Mouse (Mus musculus) adrenal gland, postnatal 36 days (tissue): ENCODE measurements at regions not wholly inside any gene's neighbourhood (a gene's known extent, or its start where the extent isn't known, plus 50 kb on each side); places are given as distances from the start of the nearest gene placed in this dataset.

ENCODE experiments used
- DNase-seq, 2 experiments: peaks; one replicate each; pipeline ENCODE4 v3.0.0; 2021; ENCODE audit warnings: mixed read lengths in 1 of 2

GRCm38 (mm10) chr10:96863230-96863629 is 246.4 kb downstream of the Btg1 start:
- peak; percentile 23 to 31 for DNase-seq

GRCm38 (mm10) chr10:96866468-96866867 is 249.7 kb downstream of the Btg1 start:
- no peak for DNase-seq

- DNase-seq = peak in 1 of 2 experiments; percentile 20
Measured at GRCm38 (mm10) chr10:96871559-96872160, 254.9 kb downstream of the Btg1 start.

GRCm38 (mm10) chr10:96874646-96875045 is 257.8 kb downstream of the Btg1 start:
- DNase-seq = no peak

- no peak for DNase-seq
Measured at GRCm38 (mm10) chr10:96875676-96876075, 258.9 kb downstream of the Btg1 start.

- no peak for DNase-seq
Measured at GRCm38 (mm10) chr10:96879425-96879824, 262.6 kb downstream of the Btg1 start.

GRCm38 (mm10) chr10:96880771-96881170 is 264.0 kb downstream of the Btg1 start:
- no peak for DNase-seq

GRCm38 (mm10) chr10:96881212-96881611 is 264.4 kb downstream of the Btg1 start:
- no peak for DNase-seq

GRCm38 (mm10) chr10:96881660-96882059 is 264.9 kb downstream of the Btg1 start:
- DNase-seq = no peak

- no peak for DNase-seq
Measured at GRCm38 (mm10) chr10:96901150-96901549, 284.3 kb downstream of the Btg1 start.

- DNase-seq = no peak
Measured at GRCm38 (mm10) chr10:96905098-96905809, 288.4 kb downstream of the Btg1 start.

- DNase-seq = peak in 1 of 2 experiments; percentile 8
Measured at GRCm38 (mm10) chr10:96909661-96910315, 293.0 kb downstream of the Btg1 start.

GRCm38 (mm10) chr10:96921181-96921580 is 304.4 kb downstream of the Btg1 start:
- no peak for DNase-seq

GRCm38 (mm10) chr10:96924266-96924672 is 307.5 kb downstream of the Btg1 start:
- no peak for DNase-seq

- DNase-seq = peak in 1 of 2 experiments; percentile 5
Measured at GRCm38 (mm10) chr10:96924722-96925121, 307.9 kb downstream of the Btg1 start.

- DNase-seq = no peak
Measured at GRCm38 (mm10) chr10:96925771-96926170, 309.0 kb downstream of the Btg1 start.

GRCm38 (mm10) chr10:96934661-96935060 is 317.9 kb downstream of the Btg1 start:
- DNase-seq = peak; percentile 55 to 76

- no peak for DNase-seq
Measured at GRCm38 (mm10) chr10:96940887-96941518, 324.2 kb downstream of the Btg1 start.

- DNase-seq = no peak
Measured at GRCm38 (mm10) chr10:96944229-96944628, 327.4 kb downstream of the Btg1 start.

GRCm38 (mm10) chr10:96947971-96948370 is 331.2 kb downstream of the Btg1 start:
- no peak for DNase-seq

GRCm38 (mm10) chr10:96948871-96949270 is 332.1 kb downstream of the Btg1 start:
- no peak for DNase-seq

GRCm38 (mm10) chr10:96955036-96955775 is 338.4 kb downstream of the Btg1 start:
- DNase-seq = no peak
